Mouse (Mus musculus) stomach, embryonic 16.5 days (tissue): ENCODE data around the gene Fbxo10. TPM values are rescaled to one million over a fixed set of nuclear protein-coding genes. Genes with fewer than 3 reads are reported as not detected.

Experiments used
- ATAC-seq: fragments of 200-750 bp; cut with Nextera tagmentation; 2 replicates; pipeline ENCODE4 v1.8.0; 2017; ENCODE audit warnings: moderate number of reproducible peaks, moderate TSS enrichment; ENCODE audit not compliant: insufficient read depth, low FRiP score
- H3K27ac ChIP-seq: fragments of 300-500 bp; sonication (generic); 2 replicates; pipeline ENCODE4 v1.5.1; 2014; ENCODE audit warnings: low read length
- H3K27me3 ChIP-seq: fragments of 300-500 bp; sonication (generic); 2 replicates; pipeline ENCODE4 v1.6.1; 2014; ENCODE audit warnings: low read length, control low read depth, mixed read lengths; ENCODE audit not compliant: control insufficient read depth, insufficient read depth
- H3K36me3 ChIP-seq: fragments of 300-500 bp; sonication (generic); 2 replicates; pipeline ENCODE4 v1.6.1; 2014; ENCODE audit warnings: low read length; ENCODE audit not compliant: control insufficient read depth, insufficient read depth
- H3K4me1 ChIP-seq: fragments of 300-500 bp; sonication (generic); 2 replicates; pipeline ENCODE4 v1.6.1; 2014; ENCODE audit warnings: low read length, control low read depth, mixed read lengths; ENCODE audit not compliant: control insufficient read depth, insufficient read depth
- H3K4me2 ChIP-seq: fragments of 300-500 bp; sonication (generic); 2 replicates; pipeline ENCODE4 v1.6.1; 2014; ENCODE audit warnings: low read depth, low read length, mixed read lengths
- H3K4me3 ChIP-seq: fragments of 300-500 bp; sonication (generic); replicated peaks from 2 replicates; pipeline ENCODE4 v1.5.1; 2014; ENCODE audit warnings: mild to moderate bottlenecking, low read length
- H3K9ac ChIP-seq: fragments of 300-500 bp; sonication (generic); 2 replicates; pipeline ENCODE4 v1.6.1; 2014; ENCODE audit warnings: low read length
- H3K9me3 ChIP-seq: fragments of 300-500 bp; sonication (generic); replicated peaks from 2 replicates; pipeline ENCODE4 v1.6.1; 2016; ENCODE audit warnings: low read length, control low read depth; ENCODE audit not compliant: control insufficient read depth
- WGBS: fragments of 180-500 bp; shearing (Covaris S2); extraction: QIAGEN DNeasy Blood & Tissue Kit; methylation state at CpG from one replicate; pipeline ENCODE4 v1.1.7; 2014; 5-methylcytosine and 5-hydroxymethylcytosine counted together
- polyA plus RNA-seq: library from polyadenylated mRNA; unstranded; fragments of >200 nt; fragmentation: Nextera tagmentation; extraction: Ambion mirVana; gene quantifications from 2 replicates; pipeline ENCODE4 v1.2.1, GENCODE M21; 2015

Fbxo10 gene
- polyA plus RNA-seq, 1 experiment from 2014 or later: 13.3 TPM

GRCm38 (mm10) chr4:45037455-45038410, 46.7 kb downstream of the Fbxo10 start:
- H3K9ac ChIP-seq: no peak overlapping the region

GRCm38 (mm10) chr4:45036571-45036970, 47.8 kb downstream of the Fbxo10 start:
- ATAC-seq: no peak
- Histone ChIP-seq H3K9ac (no peak overlapping the region), H3K4me2 (no peak overlapping the region), H3K4me3 (no peak overlapping the region), H3K27me3 (no peaks in the 10 kb centered on the region), H3K36me3 (peaks cover 3% of the 10 kb centered on the region; the same call in 1 of the 2 replicates), H3K4me1 (peaks cover 12% of the 10 kb centered on the region; the same call in 1 of the 2 replicates), H3K9me3 (no peaks in the 10 kb centered on the region), H3K27ac (no peak overlapping the region)
- WGBS: 81% methylated on average over 5 of the region's 5 CpGs

More at GRCm38 (mm10) chr4:45037455-45038410, 46.7 kb downstream of the Fbxo10 start:
- peaks cover 12% of the 10 kb centered on the region; the same call in 1 of the 2 replicates for H3K4me1 ChIP-seq
- no peak overlapping the region for H3K27ac ChIP-seq
- H3K4me3 ChIP-seq: no peak overlapping the region
- H3K36me3 ChIP-seq: peaks cover 5% of the 10 kb centered on the region; the same call in 1 of the 2 replicates
- H3K9me3 ChIP-seq: no peaks in the 10 kb centered on the region
- no peak overlapping the region for H3K4me2 ChIP-seq
- no peak for ATAC-seq
- no peaks in the 10 kb centered on the region for H3K27me3 ChIP-seq
- WGBS: 88% methylated on average over 13 of the region's 13 CpGs

GRCm38 (mm10) chr4:45036048-45036447, 48.4 kb downstream of the Fbxo10 start:
- no peak overlapping the region for H3K4me2 ChIP-seq
- no peak overlapping the region for H3K4me3 ChIP-seq
- H3K27me3 ChIP-seq: no peaks in the 10 kb centered on the region
- no peak overlapping the region for H3K9ac ChIP-seq
- no peaks in the 10 kb centered on the region for H3K36me3 ChIP-seq
- ATAC-seq: no peak
- 86% methylated on average over 10 of the region's 10 CpGs for WGBS
- no peaks in the 10 kb centered on the region for H3K9me3 ChIP-seq
- peaks cover 12% of the 10 kb centered on the region; the same call in 1 of the 2 replicates for H3K4me1 ChIP-seq
- H3K27ac ChIP-seq: no peak overlapping the region

- Histone ChIP-seq H3K36me3 (no peaks in the 10 kb centered on the region), H3K27ac (no peak overlapping the region)
- peak; percentile 16; the same call in 1 of the 2 replicates for ATAC-seq
Measured at GRCm38 (mm10) chr4:45034693-45035628, 49.4 kb downstream of the Fbxo10 start.

GRCm38 (mm10) chr4:45032586-45032985, 51.8 kb downstream of the Fbxo10 start:
- H3K27me3 ChIP-seq: no peaks in the 10 kb centered on the region
- no peak overlapping the region for H3K4me2 ChIP-seq
- no peaks in the 10 kb centered on the region for H3K9me3 ChIP-seq
- ATAC-seq: no peak
- 82% methylated on average over 9 of the region's 9 CpGs for WGBS
- no peak overlapping the region for H3K4me3 ChIP-seq
- H3K4me1 ChIP-seq: peaks cover 12% of the 10 kb centered on the region; the same call in 1 of the 2 replicates
- no peak overlapping the region for H3K27ac ChIP-seq
- no peak overlapping the region for H3K9ac ChIP-seq
- no peaks in the 10 kb centered on the region for H3K36me3 ChIP-seq

More at GRCm38 (mm10) chr4:45034693-45035628, 49.4 kb downstream of the Fbxo10 start:
- H3K4me3 ChIP-seq: no peak overlapping the region
- peaks cover 12% of the 10 kb centered on the region; the same call in 1 of the 2 replicates for H3K4me1 ChIP-seq
- no peak overlapping the region for H3K4me2 ChIP-seq
- H3K27me3 ChIP-seq: no peaks in the 10 kb centered on the region
- 0 out of 2 replicates have a peak overlapping the region, but pooled peaks have one; percentile 8 for H3K9ac ChIP-seq
- H3K9me3 ChIP-seq: no peaks in the 10 kb centered on the region
- 49% methylated on average over 16 of the region's 16 CpGs for WGBS

- Histone ChIP-seq H3K27ac (no peak overlapping the region), H3K36me3 (no peaks in the 10 kb centered on the region), H3K9ac (no peak overlapping the region), H3K9me3 (no peaks in the 10 kb centered on the region), H3K4me2 (no peak overlapping the region), H3K4me3 (no peak overlapping the region), H3K4me1 (no peaks in the 10 kb centered on the region), H3K27me3 (no peaks in the 10 kb centered on the region)
- WGBS: 89% methylated on average over 4 of the region's 4 CpGs
- ATAC-seq: no peak
Measured at GRCm38 (mm10) chr4:45026459-45026858, 57.9 kb downstream of the Fbxo10 start.

GRCm38 (mm10) chr4:45019009-45019408, 65.4 kb downstream of the Fbxo10 start:
- Histone ChIP-seq H3K36me3 (no peaks in the 10 kb centered on the region), H3K9me3 (no peaks in the 10 kb centered on the region), H3K27me3 (no peaks in the 10 kb centered on the region), H3K4me3 (peak overlapping the region; percentile 82), H3K27ac (no peak overlapping the region), H3K9ac (peak overlapping the region; percentile 76), H3K4me2 (peak overlapping the region; percentile 67), H3K4me1 (peaks cover 6% of the 10 kb centered on the region; the same call in 1 of the 2 replicates)
- ATAC-seq: no peak
- 2% methylated on average over 14 of the region's 14 CpGs for WGBS

- Histone ChIP-seq H3K27ac (no peak within 1 kb of the TSS), H3K9ac (peak within 1 kb of the TSS; percentile 76), H3K9me3 (no peaks in the 10 kb centered on the region), H3K4me3 (peak within 1 kb of the TSS; percentile 82), H3K27me3 (no peaks in the 10 kb centered on the region), H3K4me1 (peaks cover 10% of the 10 kb centered on the region; the same call in 1 of the 2 replicates), H3K36me3 (no peaks in the 10 kb centered on the region), H3K4me2 (peak within 1 kb of the TSS; percentile 67)
- WGBS: under 1% methylated on average over 29 of the region's 29 CpGs
- ATAC-seq: peak; percentile 93
Measured at GRCm38 (mm10) chr4:45018452-45018980, 65.9 kb downstream of the Fbxo10 start, which contains the start of gene Polr1e. Polr1e (plus strand) TSS chr4:45018583.
